Mouse (Mus musculus) left cerebral cortex, postnatal 25 days (tissue): ENCODE measurements around the gene Bcl2l13. TPM values are rescaled to one million over a fixed set of nuclear protein-coding genes. Genes with fewer than 3 reads are reported as not detected.
"Not testable (repeated sequence)": the region's sequence is repeated elsewhere in the genome, so short reads cannot be mapped to it uniquely, and the experiment has no call there.

ENCODE experiments used
- DNase-seq, 2 experiments: peaks; one replicate each; pipeline ENCODE4 v3.0.0; 2022; ENCODE audit warnings: low spot score in 2 of 2, mixed read lengths in 1 of 2
- intact Hi-C: fragments of 180-260 bp; cut with DNase I; formaldehyde crosslinking; loops from one replicate; pipeline ENCODE4 v1.15.1; 2025
- total RNA-seq, 2 experiments: library from RNA; stranded (reverse); gene quantifications; 2 replicates each; pipeline ENCODE4 v1.2.3; 2021

The Bcl2l13 gene
- 10 to 100 TPM; 45.9 to 48.5 TPM for total RNA-seq

- intact Hi-C loops = loop anchor here (1.0 to 10.0 kb wide), 2 partner anchors 13 to 301 kb away; partner anchors contain the start of genes Atp6v1e1 and Hdhd5
- peak; percentile 94 for DNase-seq
Observed at GRCm38 (mm10) chr6:120835474-120836374, at the start of gene Bcl2l13. Gene Bcl2l13, plus strand, starts transcription at chr6:120836212.

DNA sequence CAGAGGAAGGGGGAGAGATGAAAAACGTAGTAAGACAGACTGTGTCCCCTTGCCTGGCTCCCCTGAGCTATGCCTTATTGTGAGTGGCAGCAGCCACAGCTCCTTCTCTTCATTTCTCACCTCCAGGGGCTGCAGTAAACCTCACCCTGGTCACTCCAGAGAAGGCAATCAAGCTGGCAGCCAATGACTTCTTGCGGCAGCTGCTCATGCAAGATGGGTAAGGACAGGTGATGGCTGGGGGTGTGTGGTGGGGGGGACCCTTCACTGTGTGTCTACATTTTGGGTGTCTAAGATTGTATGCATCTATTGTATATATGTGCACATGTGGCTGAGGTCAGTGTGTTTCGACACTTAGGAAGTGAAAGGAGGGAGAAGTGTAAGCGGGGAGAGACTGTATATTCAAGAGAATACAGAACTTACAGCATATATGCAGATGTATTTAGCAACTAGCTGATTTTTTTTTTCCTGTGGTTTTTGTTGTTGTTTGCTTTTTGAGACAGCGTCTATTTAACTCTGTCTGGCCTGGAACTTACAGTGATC lies 47.9 kb upstream of the Bcl2l13 start:
- intact Hi-C loops = no loop called here
- no peak for DNase-seq

DNA sequence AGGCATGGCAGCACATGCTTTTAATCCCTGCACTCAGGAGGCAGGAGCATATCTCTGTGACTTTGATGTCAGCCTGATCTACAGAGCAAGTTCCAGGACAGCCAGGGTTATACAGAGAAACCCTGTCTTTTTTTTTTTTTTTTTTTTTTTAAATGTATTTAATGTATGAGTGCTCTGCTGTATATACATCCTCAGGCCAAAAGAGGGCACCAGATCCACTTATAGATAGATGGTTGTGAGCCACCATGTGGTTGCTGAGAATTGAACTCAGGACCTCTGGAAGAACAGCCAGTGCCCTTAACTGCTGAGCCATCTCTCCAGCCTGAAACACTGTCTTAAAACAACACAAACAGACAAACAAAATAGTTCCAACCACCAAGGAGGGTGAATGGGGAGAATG lies 47.1 kb upstream of the Bcl2l13 start:
- DNase-seq = no peak
- intact Hi-C loops = no loop called here

- DNase-seq = no peak
- intact Hi-C loops = no loop called here
Observed at GRCm38 (mm10) chr6:120790153-120790552, 45.9 kb upstream of the Bcl2l13 start.

DNA sequence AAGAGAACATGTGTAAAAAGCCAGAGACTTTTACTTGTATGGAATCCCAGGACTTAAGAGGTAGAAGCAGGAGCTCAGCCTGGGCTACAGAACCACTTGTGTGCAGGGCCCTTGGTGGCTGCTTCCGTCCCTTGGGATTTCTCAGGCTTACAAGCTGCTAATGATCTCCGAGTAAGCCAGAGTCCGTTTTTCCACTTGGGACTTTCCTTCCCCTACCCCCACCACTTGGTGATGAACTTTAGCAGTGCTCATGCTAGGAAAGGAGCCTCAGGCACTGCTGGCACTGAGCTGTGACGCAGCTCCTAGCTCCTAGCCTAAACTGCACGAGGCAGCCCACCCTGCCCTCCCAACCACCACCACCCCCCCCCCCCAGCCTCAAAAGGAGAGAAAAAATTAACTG lies 45.3 kb upstream of the Bcl2l13 start:
- DNase-seq = no peak
- intact Hi-C loops = no loop called here

GRCm38 (mm10) chr6:120792947-120793346 lies 43.1 kb upstream of the Bcl2l13 start:
- DNase-seq = peak in 1 of 2 experiments; percentile 79
- intact Hi-C loops = no loop called here

DNA sequence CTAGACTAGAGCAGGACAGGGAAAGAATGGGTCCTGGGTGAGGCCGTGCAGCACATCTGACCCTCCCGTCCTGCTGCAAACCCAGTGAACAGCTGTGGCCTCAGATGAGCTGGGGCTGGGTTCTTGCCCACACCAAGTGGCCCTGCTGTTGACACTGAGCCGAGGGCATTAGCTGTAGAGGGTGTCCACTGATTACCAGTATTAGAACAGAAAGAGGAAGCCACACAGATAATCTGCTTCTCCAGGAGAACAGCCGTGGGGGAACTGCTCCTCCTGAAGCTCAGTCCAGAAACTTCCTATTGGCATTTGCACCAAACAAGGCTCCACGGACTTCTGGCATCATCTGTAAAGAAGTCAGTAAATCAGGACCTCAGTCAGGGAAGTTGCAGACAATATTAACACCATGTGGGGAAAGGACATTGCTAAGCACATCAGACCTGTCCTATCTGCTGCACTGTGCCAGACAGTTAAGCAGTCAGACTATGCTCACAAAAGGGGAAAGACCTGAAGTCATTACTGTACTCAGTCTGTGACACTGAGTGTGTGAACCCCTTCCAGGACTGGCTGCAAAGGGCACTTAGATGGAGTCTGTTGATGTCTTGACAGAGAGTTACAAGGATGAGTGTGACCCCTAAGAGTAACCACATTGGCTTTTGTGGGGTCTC lies 40.5 kb upstream of the Bcl2l13 start:
- intact Hi-C loops = loop anchor here (2.0 kb wide), 1 partner anchor 63 kb away; no protein-coding TSS in a partner anchor
- DNase-seq = no peak

- peak; percentile 45 to 90 for DNase-seq
- intact Hi-C loops = loop anchor here (2.0 kb wide), 1 partner anchor 63 kb away; no protein-coding TSS in a partner anchor
Observed at GRCm38 (mm10) chr6:120796111-120796510, 39.9 kb upstream of the Bcl2l13 start.

- intact Hi-C loops = no loop called here
Observed at GRCm38 (mm10) chr6:120798019-120798418, 38.0 kb upstream of the Bcl2l13 start.

DNA sequence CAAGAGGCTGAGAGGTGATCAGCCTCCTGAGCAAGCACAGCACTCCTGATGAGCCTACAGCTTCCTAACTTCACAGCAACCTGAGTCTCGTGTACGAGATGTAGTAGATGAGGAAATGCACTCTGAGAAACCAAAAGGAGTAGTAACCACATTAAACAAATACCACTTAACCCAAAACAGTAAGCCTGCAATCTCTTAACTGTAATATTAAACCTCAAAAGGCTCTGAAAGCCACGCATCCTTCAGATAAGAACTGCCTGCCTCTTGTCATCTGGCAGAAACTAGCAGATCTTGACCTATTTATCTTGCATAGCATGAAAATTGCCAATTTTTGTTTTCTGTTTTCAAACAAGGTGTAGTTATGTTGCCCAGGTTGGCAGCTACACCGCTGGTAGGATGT lies 37.1 kb upstream of the Bcl2l13 start:
- intact Hi-C loops = no loop called here
- DNase-seq = no peak

More at GRCm38 (mm10) chr6:120798019-120798418, 38.0 kb upstream of the Bcl2l13 start:
- DNase-seq = peak; percentile 36 to 74

- intact Hi-C loops = no loop called here
- DNase-seq = peak in 1 of 2 experiments; percentile 36
Observed at GRCm38 (mm10) chr6:120799581-120800041, 36.4 kb upstream of the Bcl2l13 start.

DNA sequence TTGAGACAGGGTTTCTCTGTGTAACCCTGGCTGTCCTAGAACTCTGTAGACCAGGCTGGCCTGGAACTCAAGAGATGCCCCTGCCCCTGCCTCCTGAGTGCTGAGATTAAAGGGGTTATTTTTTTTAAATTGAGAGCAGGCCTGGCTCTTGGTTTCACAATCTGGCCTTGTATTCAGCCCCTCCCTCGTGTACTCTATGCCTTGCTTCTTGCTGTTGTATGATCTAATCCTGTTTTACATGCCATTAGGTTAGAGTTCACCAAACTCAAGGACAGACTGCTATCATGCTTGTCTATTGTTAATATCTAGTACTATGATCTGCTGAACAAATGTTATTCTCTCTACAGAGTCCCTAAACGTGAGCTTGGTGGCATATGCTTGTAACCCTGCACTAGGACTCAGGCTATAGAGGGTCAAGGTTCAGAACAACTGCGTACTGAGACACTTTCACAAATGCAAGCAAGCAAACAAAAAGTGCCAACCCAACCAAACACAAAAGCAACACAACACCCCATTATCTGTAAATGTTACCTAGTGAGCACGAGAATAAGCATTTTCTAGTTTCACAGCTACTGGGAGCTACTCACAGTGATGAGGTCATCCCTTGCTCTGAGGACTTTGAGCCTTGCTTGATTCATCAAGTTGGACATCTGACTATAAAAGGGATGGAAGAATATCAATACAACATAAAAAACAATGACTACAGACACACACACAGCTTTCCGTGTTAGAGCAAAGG lies 28.8 kb upstream of the Bcl2l13 start:
- DNase-seq = no peak
- intact Hi-C loops = no loop called here

- intact Hi-C loops = no loop called here
Observed at GRCm38 (mm10) chr6:120807738-120808081, 28.3 kb upstream of the Bcl2l13 start.

DNA sequence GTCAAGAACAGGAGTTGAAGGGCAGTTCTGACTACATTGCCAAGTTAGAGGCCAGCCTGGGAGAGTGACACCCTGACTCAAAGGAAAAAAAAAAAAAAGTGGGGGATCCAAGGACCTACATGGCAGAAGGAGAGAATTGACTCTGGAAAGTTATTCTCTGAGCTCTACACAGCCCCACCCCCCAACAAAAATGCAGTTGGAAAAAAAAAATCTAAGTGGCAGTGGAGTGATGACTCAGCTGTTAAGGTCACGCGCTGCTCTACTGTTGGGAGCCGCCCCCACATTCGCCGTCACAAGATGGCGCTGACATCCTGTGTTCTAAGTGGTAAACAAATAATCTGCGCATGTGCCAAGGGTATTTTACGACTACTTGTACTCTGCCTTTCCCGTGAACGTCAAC lies 24.0 kb upstream of the Bcl2l13 start:
- DNase-seq, intact Hi-C loops: not testable (repeated sequence)

More at GRCm38 (mm10) chr6:120807738-120808081, 28.3 kb upstream of the Bcl2l13 start:
- no peak for DNase-seq

GRCm38 (mm10) chr6:120819294-120819693 lies 16.7 kb upstream of the Bcl2l13 start:
- DNase-seq = no peak
- intact Hi-C loops = no loop called here

GRCm38 (mm10) chr6:120820144-120820543 lies 15.9 kb upstream of the Bcl2l13 start:
- DNase-seq = no peak
- intact Hi-C loops = no loop called here

- intact Hi-C loops = no loop called here
- DNase-seq = no peak
Observed at GRCm38 (mm10) chr6:120820941-120821340, 15.1 kb upstream of the Bcl2l13 start.

DNA sequence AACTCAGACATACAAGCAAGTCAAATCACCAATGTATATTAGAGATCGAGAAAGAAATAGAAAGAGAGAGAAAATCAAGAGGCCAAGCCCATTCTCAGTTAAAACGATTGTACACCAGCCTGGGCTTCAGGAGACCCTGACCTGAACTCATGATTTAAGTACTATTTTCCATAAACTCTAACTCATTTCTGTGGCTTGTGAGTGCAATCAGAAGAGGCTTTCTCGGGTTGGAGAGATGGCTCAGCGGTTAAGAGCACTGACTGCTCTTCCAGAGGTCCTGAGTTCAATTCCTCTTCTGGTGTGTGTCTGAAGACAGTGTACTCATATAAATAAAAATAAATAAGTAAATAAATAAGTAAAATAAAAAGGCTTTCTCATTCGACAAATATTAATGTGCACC lies 14.3 kb upstream of the Bcl2l13 start:
- intact Hi-C loops = loop anchor here (1.0 kb wide), 1 partner anchor 15 kb away; the partner anchor contains the start of gene Bcl2l13
- no peak for DNase-seq

DNA sequence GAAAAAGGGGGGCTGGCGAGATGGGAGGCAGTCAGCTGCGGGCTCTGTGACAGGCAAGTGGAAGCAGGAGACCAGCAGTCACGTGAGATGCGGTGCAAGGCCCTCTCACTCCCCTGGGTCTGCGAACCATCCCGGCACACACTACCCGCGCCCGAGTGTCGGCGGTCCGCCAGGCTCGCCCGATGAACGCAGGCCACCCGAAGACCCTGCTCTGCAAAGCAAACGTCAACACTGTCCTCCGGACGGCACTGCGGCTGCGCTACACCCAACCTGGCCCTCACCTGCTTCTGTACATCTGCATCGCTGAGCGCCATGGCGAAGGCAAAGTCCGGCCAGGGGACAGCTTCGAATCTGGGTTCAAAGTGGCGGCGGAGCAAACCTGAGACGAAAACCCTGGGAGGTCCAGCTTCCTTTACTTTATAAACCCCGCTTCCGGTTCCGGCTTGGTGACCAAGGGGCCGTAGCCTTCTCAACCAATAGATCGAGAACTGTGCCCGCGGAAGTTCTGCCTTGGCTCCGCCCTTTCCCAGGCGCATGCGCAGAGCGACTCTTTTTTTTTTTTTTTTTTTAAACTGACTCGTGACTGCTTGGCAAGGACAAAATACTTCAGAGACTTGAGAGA lies 13.6 kb upstream of the Bcl2l13 start, which contains the start of gene Atp6v1e1:
Gene Atp6v1e1, minus strand, starts transcription at position 487 of the 622 bp plus-strand sequence.
- intact Hi-C loops = loop anchor here (1.0 kb wide), 1 partner anchor 14 kb away; the partner anchor contains the start of gene Bcl2l13
- DNase-seq = peak; percentile 91 to 97
